Mouse (Mus musculus) liver, embryonic 15.5 days (tissue): ENCODE measurements around the gene Gm49361. TPM values are rescaled to one million over a fixed set of nuclear protein-coding genes. Genes with fewer than 3 reads are reported as not detected.
A peak's percentile ranks its signal among the peaks of the same experiment; 100 is the strongest.
"Not testable (repeated sequence)": the region's sequence is repeated elsewhere in the genome, so short reads cannot be mapped to it uniquely, and the experiment has no call there.

Experiments used
- ATAC-seq: fragments of 200-750 bp; cut with Nextera tagmentation; 2 replicates; pipeline ENCODE4 v1.8.0; 2017; ENCODE audit warnings: moderate number of reproducible peaks, mild to moderate bottlenecking, moderate library complexity; ENCODE audit not compliant: insufficient read depth
- H3K27ac ChIP-seq: fragments of 300-500 bp; sonication (generic); replicated peaks from 2 replicates; pipeline ENCODE4 v1.5.1; 2015; ENCODE audit warnings: mild to moderate bottlenecking, inconsistent platforms
- H3K27me3 ChIP-seq: fragments of 300-500 bp; sonication (generic); 2 replicates; pipeline ENCODE4 v1.6.1; 2015; ENCODE audit warnings: mild to moderate bottlenecking, inconsistent platforms
- H3K36me3 ChIP-seq: fragments of 300-500 bp; sonication (generic); replicated peaks from 2 replicates; pipeline ENCODE4 v1.6.1; 2015; ENCODE audit warnings: moderate library complexity, mild to moderate bottlenecking, inconsistent platforms
- H3K4me1 ChIP-seq: fragments of 300-500 bp; sonication (generic); replicated peaks from 2 replicates; pipeline ENCODE4 v1.6.1; 2015; ENCODE audit warnings: inconsistent platforms
- H3K4me2 ChIP-seq: fragments of 300-500 bp; sonication (generic); 2 replicates; pipeline ENCODE4 v1.6.1; 2015; ENCODE audit warnings: moderate library complexity, mild to moderate bottlenecking, inconsistent platforms
- H3K4me3 ChIP-seq: fragments of 300-500 bp; sonication (generic); replicated peaks from 2 replicates; pipeline ENCODE4 v1.5.1; 2015; ENCODE audit warnings: mild to moderate bottlenecking, inconsistent platforms
- H3K9ac ChIP-seq: fragments of 300-500 bp; sonication (generic); 2 replicates; pipeline ENCODE4 v1.6.1; 2015; ENCODE audit warnings: moderate library complexity, mild to moderate bottlenecking, inconsistent platforms
- H3K9me3 ChIP-seq: fragments of 300-500 bp; sonication (generic); replicated peaks from 2 replicates; pipeline ENCODE4 v1.6.1; 2016; ENCODE audit warnings: inconsistent platforms
- WGBS: fragments of 180-500 bp; shearing (Covaris S2); methylation state at CpG from one replicate; pipeline ENCODE4 v1.1.7; 2015; ENCODE audit warnings: mixed read lengths; ENCODE audit not compliant: insufficient replicate concordance; 5-methylcytosine and 5-hydroxymethylcytosine counted together
- polyA plus RNA-seq: library from polyadenylated mRNA; unstranded; fragments of >200 nt; fragmentation: Nextera tagmentation; extraction: Ambion mirVana; gene quantifications from 2 replicates; pipeline ENCODE4 v1.2.1, GENCODE M21; 2015

Gene Gm49361
- polyA plus RNA-seq, 1 experiment from 2014 or later, result not detected

- no peak overlapping the region for H3K9ac ChIP-seq
- ATAC-seq, result peak; percentile 64
- no peaks in the 10 kb centered on the region for H3K27me3 ChIP-seq
- H3K4me1 ChIP-seq, result peaks cover 63% of the 10 kb centered on the region
- H3K4me2 ChIP-seq, result no peak overlapping the region
- H3K9me3 ChIP-seq, result no peaks in the 10 kb centered on the region
- no peak overlapping the region for H3K4me3 ChIP-seq
- H3K27ac ChIP-seq, result peak overlapping the region; percentile 35; the same call in 1 of the 2 replicates
- H3K36me3 ChIP-seq, result no peaks in the 10 kb centered on the region
- WGBS, result 54% methylated on average over 2 of the region's 2 CpGs
Measured at GRCm38 (mm10) chr14:57755661-57756060, 9.8 kb upstream of the Gm49361 start.

GRCm38 (mm10) chr14:57753351-57753992 is 7.6 kb upstream of the Gm49361 start:
- peak overlapping the region; percentile 49 for H3K4me2 ChIP-seq
- 21% methylated on average over 9 of the region's 9 CpGs for WGBS
- no peaks in the 10 kb centered on the region for H3K36me3 ChIP-seq
- ATAC-seq, result peak; percentile 60
- H3K27ac ChIP-seq, result peak overlapping the region; percentile 85
- H3K9ac ChIP-seq, result peak overlapping the region; percentile 9; the same call in 1 of the 2 replicates
- peaks cover 81% of the 10 kb centered on the region for H3K4me1 ChIP-seq
- H3K27me3 ChIP-seq, result no peaks in the 10 kb centered on the region
- no peak overlapping the region for H3K4me3 ChIP-seq
- H3K9me3 ChIP-seq, result no peaks in the 10 kb centered on the region

DNA sequence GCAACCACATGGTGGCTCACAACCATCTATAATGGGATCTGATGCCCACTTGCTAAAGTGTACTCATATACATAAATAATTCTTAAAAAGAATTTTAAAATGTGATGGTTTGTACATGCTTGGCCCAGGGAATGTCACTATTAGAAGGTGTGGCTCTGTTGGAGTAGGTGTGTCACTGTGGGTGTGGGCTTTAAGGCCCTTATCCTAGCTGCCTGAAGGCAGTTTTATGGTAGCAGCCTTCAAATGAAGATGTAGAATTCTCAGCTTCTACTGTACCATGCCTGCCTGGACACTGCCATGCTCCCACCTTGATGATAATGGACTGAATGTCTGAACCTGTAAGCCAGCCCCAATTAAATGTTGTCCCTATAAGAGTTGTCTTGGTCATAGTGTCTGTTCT is 5.1 kb upstream of the Gm49361 start:
- H3K27ac ChIP-seq, result peak overlapping the region; percentile 85
- peak overlapping the region; percentile 50 for H3K4me2 ChIP-seq
- H3K4me1 ChIP-seq, result peaks cover 87% of the 10 kb centered on the region

DNA sequence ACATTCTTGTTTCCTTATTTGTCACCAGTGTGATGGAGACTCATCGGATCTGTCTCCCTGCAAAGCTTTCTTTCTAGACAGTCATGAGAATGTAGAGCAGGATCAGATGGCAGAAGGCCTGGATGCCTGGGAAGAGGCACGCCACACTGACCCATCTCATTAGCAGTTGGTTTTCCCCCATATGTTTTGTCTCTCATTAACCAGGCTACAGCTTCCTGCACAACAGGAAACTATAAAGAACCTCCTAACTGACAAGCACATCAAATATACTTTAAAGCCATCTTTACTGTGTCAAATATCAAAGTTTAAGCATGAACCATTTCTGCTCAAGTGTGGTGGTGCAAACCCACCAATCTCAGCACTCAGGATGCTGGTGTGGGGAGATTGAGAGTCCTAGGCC is 3.6 kb upstream of the Gm49361 start:
- 68% methylated on average over 2 of the region's 2 CpGs for WGBS
- Histone ChIP-seq H3K27ac (peak overlapping the region; percentile 85), H3K36me3 (no peaks in the 10 kb centered on the region), H3K4me2 (no peak overlapping the region), H3K4me3 (no peak overlapping the region), H3K27me3 (peaks cover 19% of the 10 kb centered on the region), H3K9ac (no peak overlapping the region), H3K4me1 (peaks cover 83% of the 10 kb centered on the region), H3K9me3 (no peaks in the 10 kb centered on the region)
- ATAC-seq, result no peak

More for the DNA sequence above, 5.1 kb upstream of the Gm49361 start:
- not testable (repeated sequence) for H3K27me3 ChIP-seq, H3K36me3 ChIP-seq, H3K9ac ChIP-seq, H3K9me3 ChIP-seq
- peak overlapping the region; percentile 14; the same call in 1 of the 2 replicates for H3K4me3 ChIP-seq
- ATAC-seq, result peak; percentile 72

- Histone ChIP-seq H3K27me3 (peaks cover 44% of the 10 kb centered on the region), H3K4me1 (peaks cover 55% of the 10 kb centered on the region), H3K36me3 (no peaks in the 10 kb centered on the region), H3K4me2 (peak overlapping the region; percentile 97), H3K27ac (peak overlapping the region; percentile 84), H3K4me3 (peak overlapping the region; percentile 95), H3K9ac (peak overlapping the region; percentile 92), H3K9me3 (no peaks in the 10 kb centered on the region)
- peak; percentile 70 for ATAC-seq
- under 1% methylated on average over 103 of the region's 103 CpGs for WGBS
Measured at GRCm38 (mm10) chr14:57745291-57745969, 473 bp downstream of the Gm49361 start.

- no peaks in the 10 kb centered on the region for H3K36me3 ChIP-seq
- H3K9me3 ChIP-seq, result no peaks in the 10 kb centered on the region
- peaks cover 44% of the 10 kb centered on the region for H3K27me3 ChIP-seq
- WGBS, result 7% methylated on average over 8 of the region's 8 CpGs
- no peak overlapping the region; the same call in 1 of the 2 replicates for H3K9ac ChIP-seq
- peak overlapping the region; percentile 95 for H3K4me3 ChIP-seq
- no peak for ATAC-seq
- peaks cover 46% of the 10 kb centered on the region for H3K4me1 ChIP-seq
- H3K27ac ChIP-seq, result no peak overlapping the region
- peak overlapping the region; percentile 97 for H3K4me2 ChIP-seq
Measured at GRCm38 (mm10) chr14:57744547-57744946, 1.4 kb downstream of the Gm49361 start.

DNA sequence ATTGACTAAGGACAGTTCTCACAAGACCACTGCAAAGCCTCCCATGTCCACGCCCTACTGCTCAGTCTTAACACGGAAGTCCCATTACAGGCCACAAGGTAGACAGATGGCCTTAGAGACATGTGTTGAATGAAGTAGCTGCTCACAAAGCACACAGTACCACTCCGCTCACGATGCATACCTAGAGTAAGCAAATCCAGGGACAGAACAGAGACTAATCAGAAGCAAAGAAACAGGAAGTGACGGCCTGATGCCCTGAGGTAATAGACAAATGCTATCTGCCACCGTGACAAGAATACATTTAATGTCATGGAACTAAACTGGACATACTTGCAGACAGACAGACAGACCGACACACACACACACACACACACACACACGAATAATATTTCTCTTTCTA is 5.3 kb downstream of the Gm49361 start:
- no peak for ATAC-seq
- 64% methylated on average over 8 of the region's 8 CpGs for WGBS

GRCm38 (mm10) chr14:57737089-57737488 is 8.8 kb downstream of the Gm49361 start:
- no peak overlapping the region for H3K4me3 ChIP-seq
- 0 out of 2 replicates have a peak, but pooled peaks cover 1% of the 10 kb centered on the region for H3K27me3 ChIP-seq
- peaks cover 21% of the 10 kb centered on the region; the same call in 1 of the 2 replicates for H3K4me1 ChIP-seq
- no peak overlapping the region for H3K4me2 ChIP-seq
- H3K9ac ChIP-seq, result no peak overlapping the region
- no peak overlapping the region for H3K27ac ChIP-seq
- no peaks in the 10 kb centered on the region for H3K9me3 ChIP-seq
- ATAC-seq, result no peak
- no peaks in the 10 kb centered on the region for H3K36me3 ChIP-seq

More for the DNA sequence above, 5.3 kb downstream of the Gm49361 start:
- peaks cover 30% of the 10 kb centered on the region for H3K4me1 ChIP-seq
- H3K36me3 ChIP-seq, result no peaks in the 10 kb centered on the region
- H3K27ac ChIP-seq, result no peak overlapping the region
- H3K9me3 ChIP-seq, result no peaks in the 10 kb centered on the region
- H3K4me3 ChIP-seq, result no peak overlapping the region
- H3K4me2 ChIP-seq, result no peak overlapping the region
- H3K9ac ChIP-seq, result no peak overlapping the region
- H3K27me3 ChIP-seq, result peaks cover 37% of the 10 kb centered on the region

DNA sequence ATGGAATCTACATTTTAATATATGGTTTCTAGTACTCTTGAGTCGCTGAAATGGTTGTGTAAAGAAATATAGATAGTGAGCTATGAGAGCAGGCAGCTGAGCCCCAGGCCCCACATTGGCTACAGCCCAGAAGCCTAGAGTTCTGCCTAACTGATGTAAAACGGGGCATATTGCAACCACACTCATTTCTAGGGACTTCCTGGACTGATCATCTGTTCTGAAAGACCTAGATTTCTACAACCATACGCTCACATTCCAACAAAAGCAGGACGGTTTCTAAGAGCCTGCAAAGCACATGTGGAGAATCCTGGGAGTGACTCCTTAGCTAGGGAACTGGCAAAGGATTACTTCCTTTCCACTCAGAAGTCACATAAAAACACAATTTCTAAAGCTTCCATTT is 9.8 kb downstream of the Gm49361 start:
- Histone ChIP-seq H3K4me1 (peaks cover 17% of the 10 kb centered on the region; the same call in 1 of the 2 replicates), H3K27me3 (no peaks in the 10 kb centered on the region), H3K4me3 (no peak overlapping the region), H3K27ac (no peak overlapping the region), H3K4me2 (no peak overlapping the region), H3K9ac (no peak overlapping the region), H3K36me3 (no peaks in the 10 kb centered on the region), H3K9me3 (no peaks in the 10 kb centered on the region)
- no peak for ATAC-seq
- 62% methylated on average over 4 of the region's 4 CpGs for WGBS

GRCm38 (mm10) chr14:57732668-57733293 is 13.1 kb downstream of the Gm49361 start:
- H3K9me3 ChIP-seq, result no peaks in the 10 kb centered on the region
- H3K4me3 ChIP-seq, result no peak overlapping the region
- no peak overlapping the region for H3K27ac ChIP-seq
- H3K4me1 ChIP-seq, result peaks cover 34% of the 10 kb centered on the region
- no peaks in the 10 kb centered on the region for H3K27me3 ChIP-seq
- H3K4me2 ChIP-seq, result no peak overlapping the region
- WGBS, result 78% methylated on average over 6 of the region's 6 CpGs
- ATAC-seq, result no peak
- H3K9ac ChIP-seq, result no peak overlapping the region
- H3K36me3 ChIP-seq, result no peaks in the 10 kb centered on the region

- ATAC-seq, result 0 out of 2 replicates have a peak, but pooled peaks have one; percentile 18
- 65% methylated on average over 9 of the region's 9 CpGs for WGBS
- peak overlapping the region; percentile 45 for H3K27ac ChIP-seq
- H3K27me3 ChIP-seq, result no peaks in the 10 kb centered on the region
- peaks cover 4% of the 10 kb centered on the region; the same call in 1 of the 2 replicates for H3K36me3 ChIP-seq
- no peak overlapping the region for H3K4me2 ChIP-seq
- peaks cover 26% of the 10 kb centered on the region for H3K4me1 ChIP-seq
- H3K9ac ChIP-seq, result no peak overlapping the region
- no peak overlapping the region for H3K4me3 ChIP-seq
- H3K9me3 ChIP-seq, result no peaks in the 10 kb centered on the region
Measured at GRCm38 (mm10) chr14:57730527-57730926, 15.4 kb downstream of the Gm49361 start.
